Mouse (Mus musculus): ENCODE measurements around the gene Itm2c.

DNA sequence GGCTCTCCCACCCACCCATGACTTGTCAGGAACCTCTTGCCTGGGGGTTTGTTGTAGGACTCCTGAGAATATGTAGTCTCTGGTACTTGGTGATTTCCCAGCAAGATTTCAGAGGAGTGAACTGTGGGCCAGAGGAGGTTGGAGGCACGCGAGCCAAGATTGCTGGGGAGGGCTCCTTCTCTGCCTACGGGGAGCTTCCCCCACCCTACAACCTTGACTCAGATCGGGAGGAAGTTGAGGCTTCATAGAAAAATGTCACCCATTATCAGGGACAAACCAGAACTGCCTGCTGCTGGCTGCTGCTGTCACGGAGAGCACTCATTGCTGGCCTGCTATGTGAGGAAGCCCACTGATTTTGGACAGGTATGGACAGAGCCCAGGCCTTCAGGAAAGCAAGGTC lies 63.2 kb downstream of the Itm2c start:
- no peak for TF ChIP-seq CHD2 (IDR thresholded peaks at IDR 0.05; ENCODE audit: low read depth, low read length)
- TF ChIP-seq ZC3H11A (IDR thresholded peaks at IDR 0.05; ENCODE audit: borderline replicate concordance, low read depth, low read length): no peak
- no peak for TF ChIP-seq MAFK (IDR thresholded peaks at IDR 0.05; ENCODE audit: insufficient read depth, low read depth, low read length)
- no peak for TF ChIP-seq HCFC1 (IDR thresholded peaks at IDR 0.05; ENCODE audit: borderline replicate concordance, insufficient read depth, low read length)
- no peak for TF ChIP-seq ZNF384 (IDR thresholded peaks at IDR 0.05; ENCODE audit: low read depth, low read length)
